Mouse (Mus musculus): Measurements from ENCODE around the gene Gm3336. TPM values are rescaled to one million over a fixed set of nuclear protein-coding genes. Genes with fewer than 3 reads are reported as not detected.

Gm3336 gene
- polyA plus RNA-seq, 1 experiment from 2014 or later, result 0.54 TPM

DNA sequence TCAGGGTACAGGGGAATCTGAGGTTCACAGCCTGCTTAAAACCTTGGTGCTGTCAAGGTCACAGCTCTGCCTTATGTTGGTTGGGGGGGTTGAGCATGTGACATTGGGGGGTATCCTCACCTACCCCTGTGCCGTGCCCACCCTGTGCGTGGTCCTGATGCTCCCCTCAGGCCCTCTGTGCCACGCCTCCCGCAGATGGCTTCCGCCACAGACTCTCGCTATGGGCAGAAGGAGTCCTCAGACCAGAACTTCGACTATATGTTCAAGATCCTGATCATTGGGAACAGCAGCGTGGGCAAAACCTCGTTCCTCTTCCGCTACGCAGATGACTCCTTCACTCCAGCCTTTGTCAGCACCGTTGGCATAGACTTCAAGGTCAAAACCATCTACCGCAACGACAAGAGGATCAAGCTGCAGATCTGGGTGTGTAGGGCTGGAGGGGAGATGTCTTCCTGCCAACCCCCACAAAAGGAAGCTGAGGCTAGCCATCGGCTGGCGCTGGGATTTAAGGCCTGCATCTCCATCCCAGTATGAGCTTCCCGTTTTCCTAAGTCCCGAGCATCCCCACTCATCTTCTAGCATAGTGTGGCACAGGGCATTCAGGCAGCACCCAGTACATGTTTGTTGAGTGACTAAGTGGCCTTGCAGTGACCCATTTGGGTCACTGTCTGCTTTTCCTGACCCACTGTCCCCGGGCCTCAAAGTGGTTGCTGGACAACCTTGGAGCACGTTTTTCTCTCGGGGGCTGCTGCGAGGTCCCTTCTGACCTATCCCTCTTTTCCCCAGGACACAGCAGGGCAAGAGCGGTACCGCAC, 37.5 kb downstream of the Gm3336 start:
- H3K4me1 ChIP-seq (ENCODE audit: insufficient read depth, low read depth, low read length), result peaks cover 22% of the 10 kb centered on the region; the same call in 1 of the 2 replicates
- no peaks in the 10 kb centered on the region for H3K9me3 ChIP-seq (ENCODE audit: low read length)
- 82% methylated on average over 24 of the region's 24 CpGs for WGBS
- ATAC-seq (no peak), DNase-seq (ENCODE audit: low spot score) (no peak)
- H3K9ac ChIP-seq (replicated peaks; ENCODE audit: low read depth), result peak overlapping the region; percentile 57
- no peak for TF ChIP-seq EP300 (IDR thresholded peaks at IDR 0.05)
- no peak for TF ChIP-seq CTCF (IDR thresholded peaks at IDR 0.05)
- H3K36me3 ChIP-seq (ENCODE audit: insufficient read depth, low read length), result peaks cover 8% of the 10 kb centered on the region; the same call in 1 of the 2 replicates
- H3K27ac ChIP-seq (ENCODE audit: low read length), result no peak overlapping the region
- H3K27me3 ChIP-seq (replicated peaks; ENCODE audit: insufficient read depth, low read length), result no peaks in the 10 kb centered on the region
- peak overlapping the region; percentile 92 for H3K4me2 ChIP-seq (replicated peaks; ENCODE audit: low read depth, low read length)
- peak overlapping the region; percentile 70; the same call in 1 of the 2 replicates for H3K4me3 ChIP-seq (ENCODE audit: low read depth, low read length)

DNA sequence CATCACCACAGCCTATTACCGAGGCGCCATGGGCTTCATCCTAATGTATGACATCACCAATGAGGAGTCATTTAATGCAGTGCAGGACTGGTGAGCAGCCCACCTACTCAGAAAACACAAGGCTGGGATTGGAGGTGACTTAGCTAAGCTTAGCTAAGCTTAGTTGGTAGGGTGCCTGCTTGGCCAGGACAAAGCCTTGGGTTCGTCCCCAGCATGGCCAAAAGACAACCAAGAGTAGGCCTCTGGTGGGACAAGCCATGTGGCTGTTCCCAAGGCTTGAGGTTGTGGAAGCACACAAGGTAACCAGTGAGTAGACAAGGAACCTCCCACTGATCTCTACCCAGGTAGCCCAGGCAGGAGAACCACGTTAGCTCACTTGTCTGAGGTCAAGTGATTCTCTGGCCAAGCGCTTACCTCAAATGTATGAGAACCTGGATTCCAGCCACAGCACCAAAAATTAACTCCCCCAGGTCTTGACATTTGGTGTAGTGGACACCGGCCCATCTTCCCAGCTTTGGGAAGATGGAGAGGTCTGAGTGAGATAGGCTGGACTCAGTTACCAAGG, 38.2 kb downstream of the Gm3336 start:
- H3K4me2 ChIP-seq (replicated peaks; ENCODE audit: low read depth, low read length), result no peak overlapping the region
- no peak overlapping the region for H3K27ac ChIP-seq (ENCODE audit: low read length)
- ATAC-seq (no peak), DNase-seq (ENCODE audit: low spot score) (no peak)
- H3K36me3 ChIP-seq (ENCODE audit: insufficient read depth, low read length), result peaks cover 8% of the 10 kb centered on the region; the same call in 1 of the 2 replicates
- 92% methylated on average over 6 of the region's 6 CpGs for WGBS
- peaks cover 22% of the 10 kb centered on the region; the same call in 1 of the 2 replicates for H3K4me1 ChIP-seq (ENCODE audit: insufficient read depth, low read depth, low read length)
- no peaks in the 10 kb centered on the region for H3K27me3 ChIP-seq (replicated peaks; ENCODE audit: insufficient read depth, low read length)
- H3K9me3 ChIP-seq (ENCODE audit: low read length), result no peaks in the 10 kb centered on the region
- H3K9ac ChIP-seq (replicated peaks; ENCODE audit: low read depth), result no peak overlapping the region
- TF ChIP-seq CTCF (IDR thresholded peaks at IDR 0.05) (no peak), EP300 (IDR thresholded peaks at IDR 0.05) (no peak)
- no peak overlapping the region for H3K4me3 ChIP-seq (ENCODE audit: low read depth, low read length)

DNA sequence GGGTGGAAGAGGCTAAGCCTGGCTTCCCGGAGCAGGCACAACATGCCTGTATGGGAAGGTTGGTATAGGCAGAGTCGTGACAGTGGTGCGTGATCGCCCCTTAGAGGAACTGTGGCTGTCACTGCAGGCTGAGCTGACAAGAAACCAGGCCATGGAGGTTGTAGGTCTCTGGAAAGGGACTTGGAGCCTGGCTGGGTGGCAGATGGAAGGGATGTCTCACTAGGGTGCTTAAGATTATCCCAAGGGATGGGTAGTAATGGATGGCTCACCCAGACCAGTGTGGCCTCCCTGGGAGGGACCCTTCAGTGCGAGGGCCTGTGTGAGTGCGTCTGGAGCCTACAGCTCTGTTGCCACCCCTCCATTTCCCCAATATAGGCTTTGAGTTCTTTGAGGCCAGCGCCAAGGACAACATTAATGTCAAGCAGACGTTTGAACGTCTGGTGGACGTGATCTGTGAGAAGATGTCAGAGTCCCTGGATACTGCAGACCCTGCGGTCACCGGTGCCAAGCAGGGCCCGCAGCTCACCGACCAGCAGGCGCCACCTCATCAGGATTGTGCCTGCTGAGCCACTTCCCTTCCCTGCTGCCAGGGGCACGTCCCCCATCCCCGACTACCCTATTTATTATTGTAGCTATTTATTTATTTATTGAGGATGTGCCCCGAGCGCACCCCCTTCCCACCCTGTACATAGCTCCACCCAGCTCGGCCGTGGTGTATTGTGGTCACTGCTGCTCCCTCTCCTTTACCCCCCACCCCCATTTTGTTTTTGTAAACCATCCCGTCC, 39.4 kb downstream of the Gm3336 start:
- H3K9ac ChIP-seq (replicated peaks; ENCODE audit: low read depth), result no peak overlapping the region
- no peak overlapping the region for H3K4me3 ChIP-seq (ENCODE audit: low read depth, low read length)
- H3K27ac ChIP-seq (ENCODE audit: low read length), result peak overlapping the region; percentile 5; the same call in 1 of the 2 replicates
- H3K9me3 ChIP-seq (ENCODE audit: low read length), result no peaks in the 10 kb centered on the region
- no peak overlapping the region for H3K4me2 ChIP-seq (replicated peaks; ENCODE audit: low read depth, low read length)
- TF ChIP-seq EP300 (IDR thresholded peaks at IDR 0.05) (no peak), CTCF (IDR thresholded peaks at IDR 0.05) (peak; percentile 73)
- 68% methylated on average over 22 of the region's 22 CpGs for WGBS
- H3K4me1 ChIP-seq (ENCODE audit: insufficient read depth, low read depth, low read length), result peaks cover 22% of the 10 kb centered on the region; the same call in 1 of the 2 replicates
- no peaks in the 10 kb centered on the region for H3K27me3 ChIP-seq (replicated peaks; ENCODE audit: insufficient read depth, low read length)
- no peak for ATAC-seq
- H3K36me3 ChIP-seq (ENCODE audit: insufficient read depth, low read length), result peaks cover 8% of the 10 kb centered on the region; the same call in 1 of the 2 replicates
- DNase-seq (ENCODE audit: low spot score), result no peak

DNA sequence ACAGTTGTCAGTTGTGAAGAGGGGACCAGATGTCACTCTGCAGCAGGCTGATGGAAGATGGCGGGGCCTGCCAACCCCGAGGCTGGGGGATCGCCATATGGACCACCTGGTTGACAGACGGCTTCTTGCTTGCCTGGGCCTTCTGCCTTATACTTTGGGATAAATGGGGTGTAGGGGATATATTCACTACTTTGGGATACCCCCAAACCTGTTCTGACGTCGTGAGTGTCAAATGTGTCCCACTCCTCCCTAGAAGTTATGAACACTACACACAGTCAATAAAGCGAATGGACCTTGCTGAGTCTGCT, 39.9 kb downstream of the Gm3336 start:
- Histone ChIP-seq H3K27me3 (replicated peaks; ENCODE audit: insufficient read depth, low read length) (no peaks in the 10 kb centered on the region), H3K4me3 (ENCODE audit: low read depth, low read length) (no peak overlapping the region), H3K36me3 (ENCODE audit: insufficient read depth, low read length) (peaks cover 8% of the 10 kb centered on the region; the same call in 1 of the 2 replicates), H3K9ac (replicated peaks; ENCODE audit: low read depth) (no peak overlapping the region), H3K27ac (ENCODE audit: low read length) (peak overlapping the region; percentile 5; the same call in 1 of the 2 replicates), H3K9me3 (ENCODE audit: low read length) (no peaks in the 10 kb centered on the region), H3K4me1 (ENCODE audit: insufficient read depth, low read depth, low read length) (peaks cover 18% of the 10 kb centered on the region; the same call in 1 of the 2 replicates), H3K4me2 (replicated peaks; ENCODE audit: low read depth, low read length) (no peak overlapping the region)
- ATAC-seq (no peak), DNase-seq (ENCODE audit: low spot score) (no peak)
- no peak for TF ChIP-seq EP300 (IDR thresholded peaks at IDR 0.05)
- TF ChIP-seq CTCF (IDR thresholded peaks at IDR 0.05), result no peak
- WGBS, result 88% methylated on average over 7 of the region's 7 CpGs

DNA sequence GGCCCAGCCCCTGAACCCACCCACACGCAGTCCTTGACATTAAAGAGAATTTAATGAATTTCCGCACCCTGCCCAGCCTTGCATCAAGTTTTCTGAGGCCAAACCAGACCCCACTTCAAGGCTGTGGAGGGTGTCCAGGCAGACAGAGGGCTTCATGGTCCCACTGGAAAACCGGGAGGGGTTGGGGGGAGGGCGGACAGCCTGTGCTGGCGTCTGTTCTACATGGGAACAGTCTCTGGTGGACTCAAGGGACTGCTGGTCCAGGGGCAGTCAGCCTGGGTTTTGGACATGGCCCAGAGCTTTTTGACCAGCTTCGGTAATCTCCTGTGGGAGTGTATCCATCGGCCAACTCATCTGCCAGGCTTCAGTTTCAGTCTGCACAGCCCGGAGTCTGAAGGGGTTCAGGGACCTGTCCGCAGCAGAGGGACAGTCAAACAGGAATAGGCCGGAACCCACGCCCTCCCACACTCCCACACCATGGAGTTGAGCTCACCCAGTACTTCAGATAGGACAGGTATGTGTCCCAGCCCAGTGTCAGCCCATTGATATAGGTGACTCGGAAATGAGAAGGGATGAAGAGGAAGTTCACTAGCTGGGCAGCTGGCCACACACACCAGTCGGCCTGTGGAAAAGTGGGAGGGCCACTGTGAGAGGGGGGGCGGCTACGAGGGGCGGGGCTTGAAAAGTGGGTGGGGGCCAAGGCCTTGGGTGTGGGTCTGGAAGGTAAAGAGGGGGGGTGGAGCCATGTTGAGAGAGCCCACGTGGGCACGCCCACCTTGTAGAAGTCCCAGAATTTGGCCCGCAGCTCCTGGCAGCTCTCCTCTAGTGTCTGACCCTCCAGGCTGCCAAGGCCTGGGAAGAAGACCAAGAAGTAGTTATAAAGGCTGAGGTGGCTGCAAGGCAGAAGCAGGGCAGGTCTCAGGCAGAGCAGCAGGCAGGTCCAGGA, 40.5 kb downstream of the Gm3336 start:
- TF ChIP-seq CTCF (IDR thresholded peaks at IDR 0.05) (no peak), EP300 (IDR thresholded peaks at IDR 0.05) (no peak)
- H3K9ac ChIP-seq (replicated peaks; ENCODE audit: low read depth), result no peak overlapping the region
- peak; percentile 87 for DNase-seq (ENCODE audit: low spot score)
- H3K36me3 ChIP-seq (ENCODE audit: insufficient read depth, low read length), result peaks cover 8% of the 10 kb centered on the region; the same call in 1 of the 2 replicates
- H3K4me2 ChIP-seq (replicated peaks; ENCODE audit: low read depth, low read length), result 0 out of 2 replicates have a peak overlapping the region, but pooled peaks have one; percentile 99
- peak overlapping the region; percentile 87 for H3K27ac ChIP-seq (ENCODE audit: low read length)
- ATAC-seq, result peak; percentile 4
- WGBS, result 54% methylated on average over 19 of the region's 19 CpGs
- no peak overlapping the region for H3K4me3 ChIP-seq (ENCODE audit: low read depth, low read length)
- H3K9me3 ChIP-seq (ENCODE audit: low read length), result no peaks in the 10 kb centered on the region
- H3K27me3 ChIP-seq (replicated peaks; ENCODE audit: insufficient read depth, low read length), result no peaks in the 10 kb centered on the region
- H3K4me1 ChIP-seq (ENCODE audit: insufficient read depth, low read depth, low read length), result peaks cover 12% of the 10 kb centered on the region; the same call in 1 of the 2 replicates
